Mouse (Mus musculus) right cerebral cortex, adult 18-20 months (tissue): Measurements from ENCODE around the gene Jazf1.

ENCODE experiments used
- DNase-seq: peaks from one replicate; pipeline ENCODE4 v3.0.0; 2022; ENCODE audit warnings: mixed read lengths

Gene Jazf1

GRCm38 (mm10) chr6:52903226-52903960 lies 165.0 kb downstream of the Jazf1 start:
- DNase-seq, result peak; percentile 37

DNA sequence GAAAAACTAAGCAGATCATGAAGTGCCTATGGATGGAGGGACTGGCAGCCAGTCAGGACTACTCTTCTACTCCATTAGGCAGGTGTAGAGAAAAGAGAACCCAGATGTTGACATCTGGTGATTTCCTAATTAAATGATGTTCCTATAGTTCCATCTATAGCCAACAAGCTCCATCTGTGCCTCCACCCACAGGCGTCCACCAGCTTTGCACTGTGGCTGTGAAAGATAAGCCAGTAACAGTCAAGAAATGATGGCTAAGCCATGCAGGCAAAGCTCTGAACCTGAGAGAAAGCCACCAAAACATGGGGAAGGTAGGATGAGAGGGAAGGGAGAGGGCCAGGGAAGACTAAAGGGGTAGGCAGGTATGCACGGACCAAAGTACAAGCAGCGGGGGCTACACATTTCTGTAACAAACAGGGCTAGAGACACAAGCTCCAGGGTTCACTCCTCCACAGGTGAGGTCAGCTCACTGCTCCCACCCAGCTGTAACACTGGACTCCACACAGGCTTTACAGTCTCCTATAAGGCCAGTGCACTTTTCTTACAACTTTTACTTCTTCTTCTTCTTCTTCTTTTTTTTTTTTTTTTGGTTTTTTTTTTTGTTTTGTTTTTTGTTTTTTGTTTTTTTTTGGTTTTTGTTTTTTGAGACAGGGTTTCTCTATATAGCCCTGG lies 168.7 kb downstream of the Jazf1 start:
- DNase-seq, result no peak

GRCm38 (mm10) chr6:52895075-52895474 lies 173.4 kb downstream of the Jazf1 start:
- DNase-seq, result no peak

GRCm38 (mm10) chr6:52894501-52894823 lies 174.0 kb downstream of the Jazf1 start:
- DNase-seq, result no peak

- DNase-seq, result no peak
Measured at GRCm38 (mm10) chr6:52893811-52894500, 174.5 kb downstream of the Jazf1 start.

DNA sequence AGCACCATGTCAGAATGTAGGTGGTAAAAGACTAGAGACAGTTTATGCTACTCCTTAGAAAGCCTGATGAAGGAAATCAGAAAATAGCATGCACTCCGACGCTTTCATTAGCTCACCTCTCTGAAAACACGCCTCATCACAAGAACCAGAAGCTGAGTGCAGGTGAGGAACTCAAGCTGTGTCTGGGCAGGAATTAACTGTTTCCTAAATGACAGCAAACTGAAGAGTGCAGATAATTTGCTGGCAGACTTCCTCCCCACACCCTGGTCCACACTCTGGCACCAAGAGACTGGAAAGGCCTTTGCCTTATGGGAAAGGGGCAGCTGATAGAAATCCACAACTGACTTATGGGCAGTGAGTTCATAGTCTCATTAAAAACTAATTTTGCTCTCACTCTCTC lies 175.5 kb downstream of the Jazf1 start:
- DNase-seq, result no peak

- no peak for DNase-seq
Measured at GRCm38 (mm10) chr6:52887541-52888203, 180.8 kb downstream of the Jazf1 start.

DNA sequence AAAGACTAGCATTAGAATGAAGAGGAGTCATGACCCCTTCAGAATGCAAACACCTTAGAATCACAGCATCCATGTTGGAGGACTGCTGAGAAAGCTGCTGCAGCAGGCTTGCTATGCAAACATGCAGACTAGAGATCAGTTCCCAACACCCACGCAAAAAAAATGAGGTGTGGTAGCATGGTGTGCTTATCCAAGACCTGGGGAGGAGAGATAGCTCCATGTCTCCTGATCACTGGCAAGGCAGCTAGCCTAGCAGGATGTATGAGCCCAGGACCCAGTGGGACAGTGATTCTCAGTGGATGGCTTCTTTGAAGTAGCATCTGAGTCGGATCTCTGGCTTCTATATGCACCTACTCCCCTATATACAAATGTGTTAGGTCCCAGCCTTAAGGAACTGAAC lies 184.7 kb downstream of the Jazf1 start:
- DNase-seq, result no peak

- no peak for DNase-seq
Measured at GRCm38 (mm10) chr6:52877176-52877575, 191.3 kb downstream of the Jazf1 start.

DNA sequence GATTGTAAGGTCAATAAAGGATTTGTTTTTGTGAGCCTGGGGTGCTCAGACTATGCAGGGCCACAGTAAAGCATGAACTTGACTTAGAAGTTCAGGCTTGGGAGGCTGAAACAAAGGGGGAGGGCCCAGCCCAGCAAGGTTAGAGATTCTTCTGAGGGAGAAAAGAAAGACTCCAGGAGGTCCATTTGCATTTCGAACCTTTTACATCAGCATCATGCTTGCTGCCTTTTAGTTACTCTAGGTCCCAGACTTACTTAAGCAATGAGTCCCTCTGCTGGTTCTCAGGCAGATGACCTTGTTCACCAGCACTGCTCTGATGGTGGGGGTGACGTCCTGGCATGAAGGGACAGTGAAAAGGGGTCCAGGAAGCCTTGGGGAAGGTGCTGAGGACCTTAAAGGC lies 197.1 kb downstream of the Jazf1 start:
- no peak for DNase-seq

GRCm38 (mm10) chr6:52869252-52869651 lies 199.2 kb downstream of the Jazf1 start:
- DNase-seq, result no peak

DNA sequence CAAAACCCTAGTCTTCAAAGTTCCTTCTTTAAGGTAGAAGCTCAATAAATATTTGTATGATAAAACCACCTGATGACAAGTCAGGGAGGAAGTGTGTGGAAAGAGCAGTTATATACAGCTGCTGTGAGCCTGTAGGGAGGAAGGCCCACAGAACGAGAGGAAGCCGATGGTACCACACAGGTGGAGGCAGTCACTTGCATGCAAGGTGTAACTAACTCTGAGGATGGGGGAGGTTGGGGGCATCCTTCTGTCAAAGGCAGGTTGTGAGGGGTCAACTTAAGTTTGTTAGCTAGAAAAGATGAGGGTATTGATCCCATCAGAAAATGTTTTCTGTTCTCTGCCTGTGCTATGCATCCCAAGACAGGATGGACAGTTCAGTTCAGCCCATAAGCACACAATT lies 200.1 kb downstream of the Jazf1 start:
- no peak for DNase-seq

GRCm38 (mm10) chr6:52861928-52862327 lies 206.5 kb downstream of the Jazf1 start:
- no peak for DNase-seq

GRCm38 (mm10) chr6:52861186-52861820 lies 207.1 kb downstream of the Jazf1 start:
- peak; percentile 28 for DNase-seq

- no peak for DNase-seq
Measured at GRCm38 (mm10) chr6:52860713-52861112, 207.7 kb downstream of the Jazf1 start.

DNA sequence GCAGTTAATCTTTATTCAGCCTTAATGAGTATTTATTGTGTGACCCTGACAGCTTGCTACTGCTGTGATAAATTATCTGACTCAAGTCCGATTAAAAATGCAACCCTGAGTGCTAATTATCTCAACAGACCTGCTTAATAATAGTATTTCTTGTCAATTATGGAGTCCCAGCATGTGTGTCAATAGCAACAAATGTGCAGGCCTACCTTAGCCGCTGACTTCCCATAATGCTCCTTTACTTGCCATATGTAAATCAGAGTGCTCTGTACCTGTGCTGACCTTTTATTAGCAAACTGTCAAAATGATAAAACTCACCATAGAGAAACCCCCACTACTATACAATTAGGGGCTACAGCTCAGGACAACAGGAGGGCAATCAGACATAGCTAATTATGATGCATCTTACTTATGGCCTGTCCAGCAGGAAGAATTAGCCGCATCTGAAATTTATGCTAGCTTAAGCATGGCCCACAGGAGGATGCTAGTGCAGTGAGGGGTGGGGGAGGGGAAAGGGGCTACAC lies 209.5 kb downstream of the Jazf1 start:
- DNase-seq, result no peak

GRCm38 (mm10) chr6:52852404-52853107 lies 215.9 kb downstream of the Jazf1 start:
- no peak for DNase-seq

DNA sequence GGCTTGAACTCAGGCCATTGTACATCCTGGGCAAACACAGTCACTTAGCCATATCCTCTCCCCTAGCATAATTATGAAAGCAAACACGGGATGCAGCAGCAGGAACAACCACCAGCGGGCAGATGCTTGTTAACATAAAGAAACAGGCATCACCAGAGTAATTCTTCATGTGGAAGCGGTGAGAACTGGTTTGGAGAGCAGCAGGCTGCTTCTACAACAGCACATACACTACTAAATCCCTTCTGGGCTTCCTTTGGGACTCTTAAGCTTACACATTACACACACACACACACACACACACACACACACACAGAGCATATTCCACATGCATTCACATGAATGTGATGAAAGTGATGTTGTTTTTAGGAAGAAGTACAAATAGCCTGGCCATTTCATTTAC lies 216.5 kb downstream of the Jazf1 start:
- DNase-seq, result no peak

- peak; percentile 46 for DNase-seq
Measured at GRCm38 (mm10) chr6:52851019-52851418, 217.4 kb downstream of the Jazf1 start.

DNA sequence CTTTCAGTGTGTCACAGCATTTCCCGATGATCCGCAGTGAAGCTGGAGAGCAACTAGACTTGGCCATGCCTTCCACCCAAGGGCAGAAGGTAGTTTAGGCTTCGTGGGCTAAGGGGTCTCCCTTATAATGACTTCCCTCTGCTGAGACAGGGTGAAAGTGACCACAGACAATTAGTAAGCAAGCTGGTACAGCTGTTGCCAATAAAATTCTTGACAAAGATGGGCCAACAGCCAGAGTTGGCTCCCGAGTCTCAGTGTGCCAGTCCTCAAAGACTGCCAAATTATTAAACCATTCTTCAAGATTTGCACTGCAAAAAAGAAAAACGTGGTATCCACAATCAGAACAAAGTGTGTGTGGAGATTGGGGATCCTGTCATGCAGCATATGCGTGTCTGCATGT lies 220.2 kb downstream of the Jazf1 start:
- DNase-seq, result no peak

DNA sequence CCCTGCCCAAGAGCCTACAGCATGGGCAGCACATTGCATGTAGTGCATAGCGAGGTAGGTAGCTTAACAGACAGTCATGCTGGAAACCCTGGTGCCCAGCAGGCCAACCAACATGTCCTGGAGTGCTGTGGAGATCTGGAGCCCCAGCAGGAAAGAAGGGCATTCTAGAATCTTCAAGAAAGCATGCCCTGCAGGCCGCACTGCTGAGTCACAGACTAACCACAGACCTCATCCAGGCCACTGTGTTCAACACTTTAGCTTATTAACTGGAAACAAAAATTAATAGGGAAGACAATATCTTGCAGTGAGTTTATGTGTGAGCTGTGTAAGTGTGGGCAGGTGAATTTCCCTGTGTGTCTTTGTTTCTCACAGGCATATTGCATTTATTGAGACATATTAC lies 222.1 kb downstream of the Jazf1 start:
- no peak for DNase-seq

GRCm38 (mm10) chr6:52844741-52845140 lies 223.7 kb downstream of the Jazf1 start:
- DNase-seq, result peak; percentile 23
